Mouse (Mus musculus) heart, embryonic 14.5 days (tissue): ENCODE results near the gene Slc39a1. TPM values are rescaled to one million over a fixed set of nuclear protein-coding genes. Genes with fewer than 3 reads are reported as not detected.

Experiments
- ATAC-seq: fragments of 200-750 bp; cut with Nextera tagmentation; 2 replicates; pipeline ENCODE4 v1.8.0; 2017; ENCODE audit warnings: low read depth, moderate TSS enrichment; ENCODE audit not compliant: insufficient number of reproducible peaks, insufficient read depth, low FRiP score
- H3K27ac ChIP-seq, 2 experiments: fragments of 200-500 bp in 1 of 2; fragments of 300-500 bp in 1 of 2; sonication (generic) in 1 of 2; replicated peaks in 1 of 2; 2 replicates each; pipeline ENCODE4 v1.5.1; 2012 to 2014; ENCODE audit warnings: low read depth in 2 of 2, low read length in 2 of 2, control low read depth in 1 of 2, mild to moderate bottlenecking in 1 of 2, mixed read lengths in 1 of 2; ENCODE audit not compliant: control insufficient read depth in 1 of 2, insufficient read depth in 1 of 2
- H3K27me3 ChIP-seq: fragments of 300-500 bp; sonication (generic); 2 replicates; pipeline ENCODE4 v1.6.1; 2014; ENCODE audit warnings: mild to moderate bottlenecking, low read length, control low read depth; ENCODE audit not compliant: control insufficient read depth, insufficient read depth
- H3K36me3 ChIP-seq: fragments of 300-500 bp; sonication (generic); 2 replicates; pipeline ENCODE4 v1.6.1; 2014; ENCODE audit warnings: mild to moderate bottlenecking, control low read depth, low read length, mixed read lengths; ENCODE audit not compliant: control insufficient read depth, insufficient read depth
- H3K4me1 ChIP-seq, 2 experiments: fragments of 200-500 bp in 1 of 2; fragments of 300-500 bp in 1 of 2; sonication (generic) in 1 of 2; 2 replicates each; pipeline ENCODE4 v1.6.1; 2012 to 2014; ENCODE audit warnings: low read length in 2 of 2, control low read depth in 1 of 2, mixed read lengths in 1 of 2; ENCODE audit not compliant: control insufficient read depth in 2 of 2, insufficient read depth in 2 of 2
- H3K4me2 ChIP-seq: fragments of 300-500 bp; sonication (generic); 2 replicates; pipeline ENCODE4 v1.6.1; 2014; ENCODE audit warnings: mild to moderate bottlenecking, low read length
- H3K4me3 ChIP-seq, 2 experiments: fragments of 200-500 bp in 1 of 2; fragments of 300-500 bp in 1 of 2; sonication (generic) in 1 of 2; 2 replicates each; pipeline ENCODE4 v1.5.1; 2012 to 2014; ENCODE audit warnings: low read length in 2 of 2, mild to moderate bottlenecking in 2 of 2, control low read depth in 1 of 2, low read depth in 1 of 2, moderate library complexity in 1 of 2; ENCODE audit not compliant: control insufficient read depth in 1 of 2, insufficient read depth in 1 of 2
- H3K9ac ChIP-seq: fragments of 300-500 bp; sonication (generic); 2 replicates; pipeline ENCODE4 v1.6.1; 2014; ENCODE audit warnings: mild to moderate bottlenecking, low read length
- H3K9me3 ChIP-seq: fragments of 300-500 bp; sonication (generic); 2 replicates; pipeline ENCODE4 v1.6.1; 2016; ENCODE audit warnings: low read length, control low read depth; ENCODE audit not compliant: control insufficient read depth
- WGBS: fragments of 180-500 bp; shearing (Covaris S2); extraction: QIAGEN DNeasy Blood & Tissue Kit; methylation state at CpG from one replicate; pipeline ENCODE4 v1.1.7; 2014; 5-methylcytosine and 5-hydroxymethylcytosine counted together
- polyA plus RNA-seq: library from polyadenylated mRNA; unstranded; fragments of >200 nt; fragmentation: Nextera tagmentation; extraction: Ambion mirVana; gene quantifications from 2 replicates; pipeline ENCODE4 v1.2.1, GENCODE M21; 2014

The Slc39a1 gene
- polyA plus RNA-seq, result 86.6 and 88.2 TPM in 2 replicates

DNA sequence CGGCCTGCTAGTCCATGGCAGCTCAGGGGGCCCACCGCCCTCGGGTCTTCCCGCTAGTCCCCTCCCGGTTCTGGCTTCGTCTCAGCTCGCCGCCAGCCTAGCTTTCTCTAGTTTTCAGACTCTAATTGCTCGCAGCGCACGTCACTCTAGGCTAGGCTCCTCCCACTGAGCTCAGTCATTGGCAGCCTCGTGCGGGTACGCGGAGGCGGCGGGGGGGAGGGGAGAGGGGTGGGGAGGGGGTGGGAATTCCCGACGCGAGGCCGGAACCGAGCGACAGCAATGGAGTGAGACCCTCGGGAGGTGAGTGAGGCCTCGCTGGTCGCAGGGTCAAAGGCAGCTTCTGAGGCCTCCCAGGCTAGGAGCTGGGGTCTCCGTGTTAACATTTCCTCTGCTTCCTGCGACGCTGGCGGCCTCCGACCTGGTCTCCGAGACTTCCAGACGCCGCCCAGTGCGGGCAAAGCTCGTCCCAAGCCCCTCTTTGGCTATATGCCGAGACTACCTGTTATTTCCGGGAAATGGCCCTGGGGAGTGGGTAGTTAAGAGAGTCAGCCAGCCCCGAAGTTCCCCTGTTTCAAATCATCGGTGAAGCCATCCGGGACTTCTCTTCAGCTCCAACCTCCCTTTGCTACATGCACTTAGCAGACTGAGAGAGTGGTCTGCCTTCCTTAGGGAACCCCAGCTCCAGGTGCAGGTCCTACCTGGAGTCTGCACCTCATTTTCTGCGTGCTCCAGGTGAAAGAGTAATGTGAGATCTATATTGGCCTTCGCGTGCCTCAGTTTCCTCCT is at the start of gene Slc39a1:
Gene Slc39a1, plus strand, starts transcription at position 213 of the 786 bp plus-strand sequence.
- peak; percentile 92 for ATAC-seq
- no peaks in the 10 kb centered on the region for H3K9me3 ChIP-seq
- no peaks in the 10 kb centered on the region for H3K27me3 ChIP-seq
- H3K9ac ChIP-seq, result peak within 1 kb of the TSS; percentile 91
- peaks cover 13 to 17% of the 10 kb centered on the region in 2 experiments for H3K4me1 ChIP-seq
- peak within 1 kb of the TSS; percentile 90 to 92 for H3K27ac ChIP-seq
- WGBS, result under 1% methylated on average over 40 of the region's 44 CpGs
- H3K4me2 ChIP-seq, result peak within 1 kb of the TSS; percentile 85
- peaks cover 21% of the 10 kb centered on the region for H3K36me3 ChIP-seq
- peak within 1 kb of the TSS; percentile 78 to 80 for H3K4me3 ChIP-seq

DNA sequence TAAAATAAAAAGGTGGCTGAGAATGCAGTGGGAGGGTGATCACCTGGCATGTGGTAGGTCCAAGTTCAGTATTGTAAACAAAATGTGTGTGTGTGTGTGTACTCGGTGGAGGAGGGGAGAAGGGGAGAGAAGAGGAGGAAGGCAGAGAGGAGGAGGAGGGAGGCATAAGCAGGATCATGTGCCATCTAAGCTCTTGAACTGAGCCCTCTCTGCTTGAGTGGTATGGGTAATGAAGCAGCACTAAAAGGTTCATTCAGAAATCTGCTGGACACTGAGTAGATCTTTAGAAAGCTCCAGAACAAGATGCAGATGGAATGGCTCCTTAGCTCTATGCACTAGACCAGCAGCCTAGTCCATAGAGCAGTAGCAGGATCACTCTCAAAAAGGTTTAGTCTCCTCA is 45.1 kb upstream of the Slc39a1 start:
- no peak overlapping the region for H3K9ac ChIP-seq
- H3K4me1 ChIP-seq, result peaks cover 0 to 2% of the 10 kb centered on the region in 2 experiments; a peak in 1 of 4 replicates
- ATAC-seq, result no peak
- no peaks in the 10 kb centered on the region for H3K27me3 ChIP-seq
- WGBS, result 73% methylated on average over 1 of the region's 1 CpGs
- peaks cover 5% of the 10 kb centered on the region for H3K36me3 ChIP-seq
- H3K4me2 ChIP-seq, result no peak overlapping the region
- H3K9me3 ChIP-seq, result no peaks in the 10 kb centered on the region
- no peak overlapping the region for H3K27ac ChIP-seq
- H3K4me3 ChIP-seq, result no peak overlapping the region

DNA sequence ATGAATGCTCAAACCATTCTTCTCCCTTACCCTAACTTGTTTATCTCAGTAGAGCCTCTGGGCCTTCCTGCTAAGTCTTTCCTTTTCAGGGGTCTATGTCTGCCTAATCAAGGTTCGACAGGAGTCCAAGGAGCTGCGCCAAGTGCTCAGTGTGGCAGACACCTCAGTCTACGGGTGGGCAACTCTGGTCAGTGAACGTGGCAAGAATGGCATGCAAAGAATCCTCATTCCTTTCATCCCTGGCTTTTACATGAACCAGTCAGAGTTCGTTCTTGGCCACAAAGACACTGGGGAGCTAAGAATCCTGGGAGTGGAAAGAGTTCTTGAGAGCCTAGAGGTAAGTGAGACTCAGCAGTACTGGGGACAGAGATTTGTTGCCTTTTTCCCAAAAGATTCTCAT is 44.4 kb upstream of the Slc39a1 start:
- H3K9me3 ChIP-seq, result no peaks in the 10 kb centered on the region
- H3K9ac ChIP-seq, result no peak overlapping the region
- H3K4me1 ChIP-seq, result peaks cover 0 to 2% of the 10 kb centered on the region in 2 experiments; a peak in 1 of 4 replicates
- H3K4me2 ChIP-seq, result no peak overlapping the region
- H3K27ac ChIP-seq, result peak overlapping the region; percentile 1 to 39; a peak in 1 of 4 replicates
- H3K36me3 ChIP-seq, result peaks cover 12% of the 10 kb centered on the region
- 18% methylated on average over 5 of the region's 5 CpGs for WGBS
- no peaks in the 10 kb centered on the region for H3K27me3 ChIP-seq
- peak; percentile 29 for ATAC-seq
- H3K4me3 ChIP-seq, result no peak overlapping the region

DNA sequence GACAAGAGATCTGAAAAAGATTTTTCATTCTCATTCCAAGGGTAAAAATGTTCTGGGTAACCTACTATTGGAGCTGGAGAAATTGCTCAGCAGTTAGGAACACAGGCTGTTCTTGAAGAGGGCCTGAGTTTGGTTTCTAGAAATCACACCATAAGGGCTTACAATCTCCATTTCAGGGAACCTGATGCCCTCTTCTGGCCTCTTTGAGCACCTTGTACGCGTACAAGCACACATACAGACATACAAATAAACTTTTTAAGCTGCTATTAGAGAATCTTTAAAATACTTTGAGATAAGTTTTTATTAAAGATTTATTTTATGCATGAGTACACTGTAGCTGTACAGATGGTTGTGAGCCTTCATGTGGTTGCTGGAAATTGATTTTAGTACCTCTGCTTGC is 43.4 kb upstream of the Slc39a1 start:
- no peak overlapping the region for H3K9ac ChIP-seq
- no peaks in the 10 kb centered on the region for H3K9me3 ChIP-seq
- no peak overlapping the region for H3K4me2 ChIP-seq
- no peak overlapping the region for H3K4me3 ChIP-seq
- no peaks in the 10 kb centered on the region for H3K27me3 ChIP-seq
- H3K36me3 ChIP-seq, result peaks cover 22% of the 10 kb centered on the region
- H3K4me1 ChIP-seq, result peaks cover 0 to 2% of the 10 kb centered on the region in 2 experiments; a peak in 1 of 4 replicates
- no peak overlapping the region for H3K27ac ChIP-seq
- ATAC-seq, result no peak
- WGBS, result 95% methylated on average over 2 of the region's 2 CpGs

DNA sequence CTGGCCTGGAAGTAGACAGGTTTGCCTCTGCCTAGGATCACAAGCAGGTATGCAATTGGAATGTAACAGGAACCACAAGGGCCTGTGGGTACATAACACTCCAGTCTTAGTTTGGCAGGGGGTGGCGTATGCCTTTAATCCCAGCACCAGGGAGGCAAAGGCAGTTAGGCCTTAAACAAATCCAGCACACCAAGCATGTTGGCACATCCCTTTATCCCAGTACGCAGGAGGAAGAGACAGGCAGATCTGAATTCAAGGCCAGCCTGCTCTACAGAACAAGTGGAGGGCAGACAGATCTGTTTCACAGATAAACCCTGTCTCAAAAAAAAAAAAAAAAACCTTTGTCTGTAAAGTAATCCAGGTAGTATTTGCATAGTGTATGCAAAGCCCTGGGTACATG is 39.3 kb upstream of the Slc39a1 start:
- Histone ChIP-seq H3K4me1 (peaks cover 7 to 17% of the 10 kb centered on the region in 2 experiments), H3K27me3 (no peaks in the 10 kb centered on the region), H3K9me3 (no peaks in the 10 kb centered on the region), H3K4me3 (no peak overlapping the region), H3K36me3 (peaks cover 53% of the 10 kb centered on the region), H3K9ac (no peak overlapping the region), H3K27ac (peak overlapping the region in 1 of 2 experiments; percentile 15; a peak in 2 of 4 replicates), H3K4me2 (no peak overlapping the region)
- 82% methylated on average over 2 of the region's 2 CpGs for WGBS
- ATAC-seq, result no peak

DNA sequence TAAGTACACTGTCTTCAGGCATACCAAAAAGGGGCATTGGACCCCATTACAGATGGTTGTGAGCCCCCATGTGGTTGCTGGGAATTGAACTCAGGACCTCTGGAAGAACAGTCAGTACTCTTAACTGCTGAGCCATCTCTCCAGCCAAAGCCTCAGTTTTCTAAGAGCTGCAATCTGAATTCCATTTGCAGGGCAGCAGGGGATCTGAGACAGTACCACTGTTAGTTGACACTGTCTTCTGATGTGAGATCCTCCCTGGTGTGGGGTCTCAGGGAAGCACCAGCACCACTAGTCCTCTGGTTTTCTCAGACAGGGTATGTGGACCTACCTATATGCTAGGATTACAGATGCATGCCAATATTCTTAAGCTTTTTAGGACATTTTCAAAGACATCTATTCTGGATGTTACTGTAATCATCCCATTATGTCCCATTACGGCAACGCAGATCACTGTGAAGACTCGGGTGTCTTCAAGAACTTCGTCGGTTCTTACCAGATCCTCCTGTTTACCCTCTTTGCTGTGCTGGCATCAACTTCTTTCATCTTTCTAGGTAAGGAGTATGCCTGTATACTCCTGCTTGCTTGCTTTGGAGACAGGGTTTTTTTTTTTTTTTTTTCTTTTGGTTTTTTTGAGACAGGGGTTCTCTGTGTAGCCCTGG is 37.9 kb upstream of the Slc39a1 start:
- H3K36me3 ChIP-seq, result peaks cover 53% of the 10 kb centered on the region
- 88% methylated on average over 5 of the region's 5 CpGs for WGBS
- H3K9me3 ChIP-seq, result no peaks in the 10 kb centered on the region
- H3K4me3 ChIP-seq, result no peak overlapping the region
- H3K4me2 ChIP-seq, result no peak overlapping the region
- no peaks in the 10 kb centered on the region for H3K27me3 ChIP-seq
- peaks cover 7 to 21% of the 10 kb centered on the region in 2 experiments; a peak in 3 of 4 replicates for H3K4me1 ChIP-seq
- no peak overlapping the region for H3K27ac ChIP-seq
- ATAC-seq, result no peak
- no peak overlapping the region for H3K9ac ChIP-seq

DNA sequence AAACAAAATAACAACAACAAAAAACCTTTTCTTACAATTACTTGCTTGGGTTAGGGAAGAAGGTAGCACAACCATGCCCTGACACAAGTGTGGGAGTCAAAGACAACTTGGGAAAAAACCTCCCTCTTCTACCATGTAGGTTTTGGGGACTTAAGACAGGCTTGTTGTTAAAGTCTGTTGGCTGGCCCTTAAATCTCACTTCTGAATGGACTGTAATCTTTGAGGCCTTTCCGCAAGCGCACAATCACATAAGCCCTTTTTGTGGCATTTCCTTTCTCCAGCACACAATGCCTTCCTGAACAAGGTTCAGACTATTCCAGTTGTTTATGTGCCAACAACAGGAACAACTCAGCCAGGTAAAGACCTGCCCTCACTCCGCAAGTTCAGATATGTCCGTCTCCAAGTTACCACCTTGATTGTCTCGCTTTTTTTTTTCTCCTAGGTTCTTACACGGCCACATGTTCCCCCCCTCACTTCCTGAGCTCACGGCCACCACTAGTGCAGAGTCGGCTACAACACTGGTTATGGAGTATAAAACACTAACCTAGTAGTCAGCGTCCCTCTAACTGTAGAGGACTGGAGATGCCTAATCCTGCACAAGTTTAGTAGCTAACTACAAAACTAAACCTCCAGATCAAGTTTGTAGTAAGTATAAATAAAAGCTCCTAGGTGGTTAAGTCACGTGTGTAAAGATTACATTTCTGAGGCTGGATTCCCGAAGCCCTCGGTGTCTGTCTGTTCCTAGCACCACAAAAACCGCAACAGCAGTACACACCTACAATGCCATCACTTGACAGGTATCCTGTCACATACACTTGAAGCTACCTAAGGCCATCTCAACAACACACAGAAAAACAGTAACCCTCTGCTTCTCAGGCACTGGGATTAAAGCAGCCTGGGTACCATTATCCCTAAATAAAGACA is 36.2 kb upstream of the Slc39a1 start:
- 60% methylated on average over 13 of the region's 13 CpGs for WGBS

More for the DNA sequence above, 36.2 kb upstream of the Slc39a1 start:
- Histone ChIP-seq H3K9me3 (no peaks in the 10 kb centered on the region), H3K27ac (no peak overlapping the region), H3K9ac (peak overlapping the region; percentile 85), H3K36me3 (peaks cover 53% of the 10 kb centered on the region), H3K27me3 (no peaks in the 10 kb centered on the region), H3K4me3 (peak overlapping the region in 1 of 2 experiments; percentile 62), H3K4me1 (peaks cover 7 to 21% of the 10 kb centered on the region in 2 experiments; a peak in 3 of 4 replicates), H3K4me2 (peak overlapping the region; percentile 88)
- ATAC-seq, result no peak
